Mouse (Mus musculus) myocyte (in vitro differentiated cells): ENCODE measurements around the gene Mnt. TPM values are rescaled to one million over a fixed set of nuclear protein-coding genes. Genes with fewer than 3 reads are reported as not detected.

Source experiments
- H3K27me3 ChIP-seq: one replicate; pipeline ENCODE4 v1.6.1; 2011; ENCODE audit not compliant: control insufficient read depth, insufficient read depth, insufficient read length
- H3K36me3 ChIP-seq: one replicate; pipeline ENCODE4 v1.6.1; 2011; ENCODE audit not compliant: control insufficient read depth, insufficient read depth
- H3K4me2 ChIP-seq: one replicate; pipeline ENCODE4 v1.6.1; 2011; ENCODE audit warnings: low read depth, control low read depth
- H3K4me3 ChIP-seq: one replicate; pipeline ENCODE4 v1.5.1; 2011; ENCODE audit warnings: mild to moderate bottlenecking, control low read depth, moderate library complexity
- H3K79me2 ChIP-seq: one replicate; pipeline ENCODE4 v1.6.1; 2011; ENCODE audit not compliant: control insufficient read depth, insufficient read depth
- H3ac ChIP-seq: one replicate; pipeline ENCODE4 v1.6.1; 2011; ENCODE audit not compliant: control insufficient read depth, insufficient read length
- CEBPB ChIP-seq: IDR thresholded peaks from 2 replicates; pipeline ENCODE4 v1.6.1; 2011; ENCODE audit warnings: mild to moderate bottlenecking, moderate library complexity; ENCODE audit not compliant: poor library complexity, insufficient read depth, severe bottlenecking
- E2F4 ChIP-seq: IDR thresholded peaks from one replicate; pipeline ENCODE4 v1.6.1; 2011; ENCODE audit warnings: mild to moderate bottlenecking, control low read depth, moderate library complexity; ENCODE audit not compliant: insufficient read depth
- MAX ChIP-seq: IDR thresholded peaks from one replicate; pipeline ENCODE4 v1.6.1; 2011; ENCODE audit warnings: low read depth, mild to moderate bottlenecking, control low read depth
- MYOD1 ChIP-seq, 3 experiments: IDR thresholded peaks; one replicate each; pipeline ENCODE4 v1.6.1; 2011; ENCODE audit warnings: control low read depth in 2 of 3, low read depth in 2 of 3, mild to moderate bottlenecking in 2 of 3, moderate library complexity in 1 of 3; ENCODE audit not compliant: insufficient read length in 2 of 3, control insufficient read depth in 1 of 3
- MYOG ChIP-seq, 3 experiments: IDR thresholded peaks; one replicate each; pipeline ENCODE4 v1.6.1; 2011; ENCODE audit warnings: control low read depth in 2 of 3, low read depth in 2 of 3, mild to moderate bottlenecking in 2 of 3; ENCODE audit not compliant: insufficient read length in 2 of 3, control insufficient read depth in 1 of 3, insufficient read depth in 1 of 3
- POLR2A ChIP-seq: IDR thresholded peaks from one replicate; pipeline ENCODE4 v1.6.1; 2011; ENCODE audit warnings: low read depth, mild to moderate bottlenecking, control low read depth, moderate library complexity; ENCODE audit not compliant: insufficient read length
- POLR2AphosphoS2 ChIP-seq: IDR thresholded peaks from one replicate; pipeline ENCODE4 v1.6.1; 2011; ENCODE audit warnings: low read depth, control low read depth; ENCODE audit not compliant: insufficient read length
- REST ChIP-seq: IDR thresholded peaks from one replicate; pipeline ENCODE4 v1.6.1; 2011; ENCODE audit warnings: mild to moderate bottlenecking, control low read depth, moderate library complexity; ENCODE audit not compliant: insufficient read depth, insufficient read length
- SRF ChIP-seq: IDR thresholded peaks from one replicate; pipeline ENCODE4 v1.6.1; 2011; ENCODE audit warnings: low read depth; ENCODE audit not compliant: control insufficient read depth, insufficient read length
- TCF12 ChIP-seq: IDR thresholded peaks from one replicate; pipeline ENCODE4 v1.6.1; 2011; ENCODE audit warnings: mild to moderate bottlenecking, control low read depth; ENCODE audit not compliant: poor library complexity, insufficient read depth, severe bottlenecking
- TCF3 ChIP-seq: IDR thresholded peaks from one replicate; pipeline ENCODE4 v1.6.1; 2011; ENCODE audit warnings: low read depth, control low read depth; ENCODE audit not compliant: insufficient read length
- USF1 ChIP-seq: IDR thresholded peaks from one replicate; pipeline ENCODE4 v1.6.1; 2011; ENCODE audit warnings: low read depth, mild to moderate bottlenecking, control low read depth, moderate library complexity
- polyA plus RNA-seq: library from polyadenylated mRNA; unstranded; fragments of >200 nt; fragmentation: generic; extraction: Trizol; gene quantifications from one replicate; pipeline ENCODE4 v1.2.1, GENCODE M21; 2012; ENCODE audit warnings: missing spikeins

Gene Mnt
- polyA plus RNA-seq, 1 experiment, result 12.7 TPM

DNA sequence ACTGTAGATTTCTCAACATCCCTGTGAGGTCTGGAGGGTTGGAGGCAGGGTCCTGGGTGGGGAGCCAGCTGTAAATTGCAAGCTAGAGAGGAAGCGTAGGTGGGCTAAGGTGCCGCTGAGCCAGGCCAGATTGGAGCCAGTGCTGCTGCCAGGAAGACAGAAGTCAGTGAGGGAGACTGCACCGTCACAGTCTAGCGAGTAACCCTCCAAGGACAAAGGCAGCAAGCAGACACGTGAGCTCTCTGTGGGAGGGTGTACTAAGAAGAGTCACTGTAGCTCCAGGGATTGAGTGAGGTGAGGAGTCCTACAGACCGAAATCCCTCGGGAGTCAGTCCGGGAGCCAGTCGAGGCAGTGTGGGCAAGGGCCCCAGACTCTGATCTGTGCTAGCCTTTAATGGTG lies 10.6 kb downstream of the Mnt start:
- TF ChIP-seq USF1, result no peak
- TF ChIP-seq POLR2A, result peak; percentile 6
- TF ChIP-seq POLR2AphosphoS2, result no peak
- TF ChIP-seq E2F4, result no peak
- H3K79me2 ChIP-seq, result peaks cover 13% of the 10 kb centered on the region
- H3K4me2 ChIP-seq, result no peak overlapping the region
- peaks cover 10% of the 10 kb centered on the region for H3K36me3 ChIP-seq
- H3ac ChIP-seq, result no peak overlapping the region
- H3K4me3 ChIP-seq, result no peak overlapping the region
- H3K27me3 ChIP-seq, result no peaks in the 10 kb centered on the region

- TF ChIP-seq REST, result no peak
- no peaks in the 10 kb centered on the region for H3K27me3 ChIP-seq
- peaks cover 10% of the 10 kb centered on the region for H3K36me3 ChIP-seq
- no peak overlapping the region for H3K4me2 ChIP-seq
- H3K4me3 ChIP-seq, result no peak overlapping the region
- no peak overlapping the region for H3ac ChIP-seq
- peaks cover 13% of the 10 kb centered on the region for H3K79me2 ChIP-seq
Observed at GRCm38 (mm10) chr11:74842045-74842444, 11.3 kb downstream of the Mnt start.

- Histone ChIP-seq H3K4me2 (no peak overlapping the region), H3ac (no peak overlapping the region), H3K36me3 (peaks cover 10% of the 10 kb centered on the region), H3K27me3 (no peaks in the 10 kb centered on the region), H3K4me3 (no peak overlapping the region), H3K79me2 (peaks cover 13% of the 10 kb centered on the region)
- TF ChIP-seq MYOG (IDR thresholded peaks at IDR 0.05; ENCODE audit: control insufficient read depth in 1 of 3, insufficient read depth in 1 of 3, insufficient read length in 2 of 3, low read depth in 2 of 3), result peak in 2 of 3 experiments; percentile 31 to 32
- TF ChIP-seq POLR2AphosphoS2, result no peak
- no peak for TF ChIP-seq E2F4
- no peak for TF ChIP-seq TCF3
- TF ChIP-seq MYOD1 (IDR thresholded peaks at IDR 0.05; ENCODE audit: control insufficient read depth in 1 of 3, insufficient read length in 2 of 3, low read depth in 2 of 3), result peak in 1 of 3 experiments; percentile 55
Observed at GRCm38 (mm10) chr11:74842656-74843434, 12.1 kb downstream of the Mnt start.

DNA sequence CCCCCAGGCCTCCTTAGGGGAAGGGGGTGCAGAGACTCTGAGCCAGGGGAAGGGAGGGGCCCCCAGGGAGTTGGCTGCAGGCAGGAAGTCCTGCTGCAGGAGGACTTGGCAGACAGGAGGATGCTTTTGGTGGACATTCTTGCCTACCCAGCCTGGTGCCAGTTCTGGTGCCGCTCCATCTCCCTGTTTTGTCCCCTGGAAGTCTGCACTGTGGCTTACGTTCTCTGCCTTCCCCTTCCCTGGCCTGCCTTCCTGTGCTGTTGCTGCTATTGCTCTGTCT lies 12.7 kb downstream of the Mnt start:
- no peak overlapping the region for H3ac ChIP-seq
- H3K79me2 ChIP-seq, result peaks cover 13% of the 10 kb centered on the region
- peaks cover 10% of the 10 kb centered on the region for H3K36me3 ChIP-seq
- H3K27me3 ChIP-seq, result no peaks in the 10 kb centered on the region
- H3K4me3 ChIP-seq, result no peak overlapping the region
- TF ChIP-seq TCF12 (no peak), CEBPB (no peak), REST (no peak), USF1 (no peak), SRF (no peak), POLR2AphosphoS2 (no peak), MAX (no peak), E2F4 (no peak)
- no peak overlapping the region for H3K4me2 ChIP-seq

DNA sequence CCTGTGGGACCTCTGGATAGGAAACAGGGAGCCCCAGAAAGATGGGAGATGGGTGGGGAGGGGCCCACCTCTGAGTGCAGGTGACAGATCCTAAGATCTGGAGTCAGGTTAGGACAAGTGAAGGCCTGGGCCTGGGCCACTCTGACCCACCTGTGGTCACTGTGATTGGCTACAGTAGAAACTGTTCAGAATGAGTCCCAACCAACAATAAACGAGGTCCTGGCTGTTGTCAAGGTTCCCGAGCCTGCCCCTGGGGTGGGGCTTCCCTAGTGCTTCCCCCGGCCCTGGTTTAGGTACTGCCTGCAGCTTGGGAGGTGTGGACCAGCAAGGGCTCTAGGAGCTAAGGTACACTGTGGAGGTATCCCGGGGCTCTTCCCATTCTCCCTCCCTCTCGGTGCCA lies 13.0 kb downstream of the Mnt start:
- no peak overlapping the region for H3K4me2 ChIP-seq
- no peaks in the 10 kb centered on the region for H3K27me3 ChIP-seq
- peaks cover 13% of the 10 kb centered on the region for H3K79me2 ChIP-seq
- no peak overlapping the region for H3ac ChIP-seq
- H3K4me3 ChIP-seq, result no peak overlapping the region
- H3K36me3 ChIP-seq, result peaks cover 10% of the 10 kb centered on the region
- TF ChIP-seq CEBPB (no peak), USF1 (no peak), MAX (no peak)

DNA sequence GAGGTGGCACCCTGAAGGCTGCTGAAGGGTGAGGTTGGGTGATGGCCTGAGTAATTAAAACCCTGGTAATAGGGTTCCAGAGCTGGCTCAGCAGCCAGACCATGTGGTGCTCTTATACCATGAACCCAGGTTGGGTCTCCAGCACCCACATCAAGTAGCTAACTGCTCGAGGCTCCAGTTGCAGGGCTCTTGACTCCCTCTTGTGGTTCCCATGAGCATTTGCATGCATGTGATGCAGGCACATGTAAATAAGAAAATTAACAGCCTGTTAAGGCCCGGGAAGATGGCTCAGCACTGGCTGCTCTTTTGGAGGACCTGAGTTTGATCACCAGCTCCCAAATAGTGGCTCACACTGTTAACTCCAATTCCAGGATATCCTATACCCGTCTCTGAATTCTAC lies 15.1 kb downstream of the Mnt start:
- Histone ChIP-seq H3K36me3 (peaks cover 10% of the 10 kb centered on the region), H3K79me2 (peaks cover 3% of the 10 kb centered on the region), H3K27me3 (no peaks in the 10 kb centered on the region), H3K4me3 (no peak overlapping the region), H3K4me2 (no peak overlapping the region), H3ac (no peak overlapping the region)
- TF ChIP-seq TCF3 (no peak), POLR2AphosphoS2 (peak; percentile 31), SRF (no peak), POLR2A (no peak), TCF12 (no peak)
